Mouse (Mus musculus) hindbrain, embryonic 10.5 days (tissue): ENCODE measurements around the gene Caln1. TPM values are rescaled to one million over a fixed set of nuclear protein-coding genes. Genes with fewer than 3 reads are reported as not detected.

Source experiments
- DNase-seq: peaks from one replicate; pipeline ENCODE4 v3.0.0-alpha.2; 2017; ENCODE audit warnings: low spot score
- H3K27ac ChIP-seq: fragments of 300-500 bp; sonication (generic); 2 replicates; pipeline ENCODE4 v1.5.1; 2016; ENCODE audit warnings: mild to moderate bottlenecking, moderate library complexity
- H3K27me3 ChIP-seq: fragments of 300-500 bp; sonication (generic); 2 replicates; pipeline ENCODE4 v1.6.1; 2016; ENCODE audit warnings: mild to moderate bottlenecking; ENCODE audit not compliant: poor library complexity, insufficient read depth, severe bottlenecking
- H3K36me3 ChIP-seq: fragments of 300-500 bp; sonication (generic); 2 replicates; pipeline ENCODE4 v1.6.1; 2016; ENCODE audit warnings: mild to moderate bottlenecking, moderate library complexity
- H3K4me1 ChIP-seq: fragments of 300-500 bp; sonication (generic); replicated peaks from 2 replicates; pipeline ENCODE4 v1.6.1; 2016; ENCODE audit warnings: mild to moderate bottlenecking
- H3K4me3 ChIP-seq: fragments of 300-500 bp; sonication (generic); 2 replicates; pipeline ENCODE4 v1.5.1; 2016; ENCODE audit warnings: mild to moderate bottlenecking, moderate library complexity
- H3K9me3 ChIP-seq: fragments of 300-500 bp; sonication (generic); 2 replicates; pipeline ENCODE4 v1.6.1; 2016; ENCODE audit warnings: mild to moderate bottlenecking, moderate library complexity
- WGBS: fragments of 180-500 bp; shearing (Covaris S2); methylation state at CpG from one replicate; pipeline ENCODE4 v1.1.7; 2016; 5-methylcytosine and 5-hydroxymethylcytosine counted together
- polyA plus RNA-seq: library from polyadenylated mRNA; unstranded; fragments of >200 nt; fragmentation: Nextera tagmentation; extraction: Ambion mirVana; gene quantifications from 2 replicates; pipeline ENCODE4 v1.2.1, GENCODE M21; 2016

The Caln1 gene
- polyA plus RNA-seq, 1 experiment from 2014 or later, result 0.93 TPM

DNA sequence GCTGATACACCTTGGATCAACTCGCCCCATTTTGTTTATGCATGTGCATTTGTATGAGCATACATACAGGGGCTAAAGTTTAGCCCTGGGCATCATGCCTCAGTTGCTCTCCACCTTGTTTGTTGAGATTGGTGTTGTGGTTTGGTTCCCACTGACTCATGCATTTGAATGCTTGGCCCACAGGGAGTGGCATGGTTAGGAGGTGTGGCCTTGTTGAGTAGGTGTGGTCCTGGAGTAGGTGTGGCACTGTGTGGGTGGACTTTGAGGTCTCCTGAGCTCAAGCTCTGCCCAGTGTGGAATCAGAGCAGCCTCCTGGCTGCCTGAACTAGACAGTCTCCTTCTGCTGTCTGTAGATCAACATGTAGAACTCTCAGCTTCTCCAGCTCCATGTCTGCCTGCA lies 343.0 kb downstream of the Caln1 start:
- Histone ChIP-seq H3K27me3 (no peaks in the 10 kb centered on the region), H3K4me3 (no peak overlapping the region), H3K4me1 (no peaks in the 10 kb centered on the region), H3K36me3 (no peaks in the 10 kb centered on the region), H3K9me3 (no peaks in the 10 kb centered on the region), H3K27ac (no peak overlapping the region)
- no peak for DNase-seq
- WGBS, result 96% methylated on average over 1 of the region's 1 CpGs

- no peaks in the 10 kb centered on the region for H3K9me3 ChIP-seq
- H3K27me3 ChIP-seq, result no peaks in the 10 kb centered on the region
- DNase-seq, result no peak
- WGBS, result 86% methylated on average over 4 of the region's 4 CpGs
- no peaks in the 10 kb centered on the region for H3K4me1 ChIP-seq
- H3K4me3 ChIP-seq, result no peak overlapping the region
- no peaks in the 10 kb centered on the region for H3K36me3 ChIP-seq
- no peak overlapping the region for H3K27ac ChIP-seq
Measured at GRCm38 (mm10) chr5:130715181-130715580, 345.9 kb downstream of the Caln1 start.

- H3K4me1 ChIP-seq, result no peaks in the 10 kb centered on the region
- no peaks in the 10 kb centered on the region for H3K27me3 ChIP-seq
- WGBS, result 67% methylated on average over 9 of the region's 9 CpGs
- H3K36me3 ChIP-seq, result no peaks in the 10 kb centered on the region
- peak; percentile 26 for DNase-seq
- H3K4me3 ChIP-seq, result no peak overlapping the region
- H3K27ac ChIP-seq, result no peak overlapping the region
- H3K9me3 ChIP-seq, result no peaks in the 10 kb centered on the region
Measured at GRCm38 (mm10) chr5:130718385-130718784, 349.1 kb downstream of the Caln1 start.

DNA sequence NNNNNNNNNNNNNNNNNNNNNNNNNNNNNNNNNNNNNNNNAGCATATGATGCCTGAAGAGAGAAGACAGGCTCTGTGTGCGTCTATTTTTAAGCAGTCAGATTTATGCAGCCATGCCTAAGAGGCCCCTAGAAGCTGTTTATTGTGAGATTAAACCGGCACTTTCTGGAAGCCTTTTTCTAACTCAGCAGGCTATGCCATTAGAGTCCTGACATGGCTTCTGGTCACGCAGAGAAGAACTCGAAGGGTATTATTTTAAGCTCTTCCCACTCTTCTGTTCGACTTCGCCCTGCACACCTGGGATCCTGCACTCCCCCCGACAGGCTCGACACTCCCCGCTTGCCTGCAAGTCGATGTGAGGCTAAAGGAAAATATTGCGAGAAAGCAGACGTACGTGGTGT lies 372.9 kb downstream of the Caln1 start:
- no peak overlapping the region for H3K27ac ChIP-seq
- no peaks in the 10 kb centered on the region for H3K27me3 ChIP-seq
- H3K4me1 ChIP-seq, result no peaks in the 10 kb centered on the region
- H3K4me3 ChIP-seq, result no peak overlapping the region
- no peak for DNase-seq
- no peaks in the 10 kb centered on the region for H3K36me3 ChIP-seq
- H3K9me3 ChIP-seq, result no peaks in the 10 kb centered on the region
- 84% methylated on average over 13 of the region's 13 CpGs for WGBS

- 93% methylated on average over 3 of the region's 3 CpGs for WGBS
- Histone ChIP-seq H3K27ac (no peak overlapping the region), H3K4me3 (no peak overlapping the region), H3K9me3 (0 out of 2 replicates have a peak, but pooled peaks cover 2% of the 10 kb centered on the region), H3K4me1 (no peaks in the 10 kb centered on the region), H3K27me3 (no peaks in the 10 kb centered on the region), H3K36me3 (no peaks in the 10 kb centered on the region)
- DNase-seq, result no peak
Measured at GRCm38 (mm10) chr5:130757517-130757916, 388.3 kb downstream of the Caln1 start.

GRCm38 (mm10) chr5:130765784-130766183 lies 396.5 kb downstream of the Caln1 start:
- Histone ChIP-seq H3K4me3 (no peak overlapping the region), H3K27ac (no peak overlapping the region), H3K9me3 (0 out of 2 replicates have a peak, but pooled peaks cover 3% of the 10 kb centered on the region), H3K4me1 (no peaks in the 10 kb centered on the region), H3K27me3 (no peaks in the 10 kb centered on the region), H3K36me3 (no peaks in the 10 kb centered on the region)
- DNase-seq, result no peak
- 93% methylated on average over 6 of the region's 6 CpGs for WGBS

DNA sequence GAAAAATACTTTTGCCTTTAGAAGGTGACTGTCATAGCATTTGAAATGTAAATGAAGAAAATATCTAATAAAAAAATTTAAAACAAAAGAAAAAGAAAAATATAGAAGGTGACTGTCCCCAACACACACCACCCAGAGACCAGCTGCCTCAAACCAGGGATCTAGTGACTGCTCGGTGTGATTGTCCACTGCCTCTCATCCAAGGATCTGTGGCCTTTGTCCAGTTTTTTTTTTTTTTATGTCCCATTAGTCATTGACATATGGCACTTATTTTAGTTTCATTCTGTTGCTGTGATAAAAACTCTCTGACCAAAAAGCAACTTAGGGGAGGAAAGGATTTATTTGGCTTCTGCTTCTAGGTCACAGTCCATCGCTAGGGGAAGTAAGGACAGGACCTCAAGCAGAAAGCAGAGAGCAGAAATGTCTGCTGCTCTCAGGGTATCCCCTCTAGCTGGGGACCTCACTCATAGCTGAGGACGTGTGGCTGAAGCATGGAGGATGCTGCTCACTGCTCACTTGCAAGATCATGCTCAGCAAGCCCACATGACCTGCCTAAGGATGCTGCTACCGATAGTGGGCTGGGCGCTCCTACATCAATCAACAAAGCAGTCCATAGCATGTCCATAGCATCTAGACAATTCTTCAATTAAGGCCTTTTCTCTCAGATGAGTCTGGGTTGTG lies 401.9 kb downstream of the Caln1 start:
- DNase-seq, result no peak
- no peaks in the 10 kb centered on the region for H3K27me3 ChIP-seq
- H3K4me1 ChIP-seq, result no peaks in the 10 kb centered on the region
- 0 out of 2 replicates have a peak, but pooled peaks cover 3% of the 10 kb centered on the region for H3K9me3 ChIP-seq
- no peak overlapping the region for H3K4me3 ChIP-seq
- H3K27ac ChIP-seq, result no peak overlapping the region
- 84% methylated on average over 5 of the region's 5 CpGs for WGBS
- H3K36me3 ChIP-seq, result no peaks in the 10 kb centered on the region

DNA sequence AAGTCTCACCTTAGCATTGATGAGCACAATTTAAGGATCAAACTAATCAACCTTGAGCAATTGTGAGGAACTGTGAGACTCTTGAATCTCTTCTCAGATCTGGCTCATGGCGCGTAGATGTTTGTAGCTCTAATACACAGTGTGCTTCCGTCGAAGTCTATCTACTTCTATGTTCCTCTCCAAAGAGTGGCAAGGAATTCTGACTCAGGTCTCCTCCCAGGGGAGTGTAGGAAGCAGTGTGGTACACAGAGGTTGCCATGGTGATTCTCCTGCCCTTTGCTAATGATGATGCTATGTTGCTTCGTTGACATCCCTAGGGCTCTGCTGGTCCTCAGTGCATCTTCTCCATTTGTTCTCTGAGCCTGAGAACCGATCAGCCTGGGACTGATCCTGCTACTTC lies 403.2 kb downstream of the Caln1 start:
- 0 out of 2 replicates have a peak, but pooled peaks cover 3% of the 10 kb centered on the region for H3K9me3 ChIP-seq
- H3K27ac ChIP-seq, result no peak overlapping the region
- DNase-seq, result no peak
- no peak overlapping the region for H3K4me3 ChIP-seq
- H3K4me1 ChIP-seq, result no peaks in the 10 kb centered on the region
- WGBS, result 88% methylated on average over 6 of the region's 6 CpGs
- H3K36me3 ChIP-seq, result no peaks in the 10 kb centered on the region
- H3K27me3 ChIP-seq, result no peaks in the 10 kb centered on the region

GRCm38 (mm10) chr5:130774946-130775345 lies 405.7 kb downstream of the Caln1 start:
- no peak overlapping the region for H3K27ac ChIP-seq
- no peaks in the 10 kb centered on the region for H3K4me1 ChIP-seq
- no peak for DNase-seq
- no peaks in the 10 kb centered on the region for H3K9me3 ChIP-seq
- 94% methylated on average over 3 of the region's 3 CpGs for WGBS
- H3K36me3 ChIP-seq, result no peaks in the 10 kb centered on the region
- no peak overlapping the region for H3K4me3 ChIP-seq
- no peaks in the 10 kb centered on the region for H3K27me3 ChIP-seq

DNA sequence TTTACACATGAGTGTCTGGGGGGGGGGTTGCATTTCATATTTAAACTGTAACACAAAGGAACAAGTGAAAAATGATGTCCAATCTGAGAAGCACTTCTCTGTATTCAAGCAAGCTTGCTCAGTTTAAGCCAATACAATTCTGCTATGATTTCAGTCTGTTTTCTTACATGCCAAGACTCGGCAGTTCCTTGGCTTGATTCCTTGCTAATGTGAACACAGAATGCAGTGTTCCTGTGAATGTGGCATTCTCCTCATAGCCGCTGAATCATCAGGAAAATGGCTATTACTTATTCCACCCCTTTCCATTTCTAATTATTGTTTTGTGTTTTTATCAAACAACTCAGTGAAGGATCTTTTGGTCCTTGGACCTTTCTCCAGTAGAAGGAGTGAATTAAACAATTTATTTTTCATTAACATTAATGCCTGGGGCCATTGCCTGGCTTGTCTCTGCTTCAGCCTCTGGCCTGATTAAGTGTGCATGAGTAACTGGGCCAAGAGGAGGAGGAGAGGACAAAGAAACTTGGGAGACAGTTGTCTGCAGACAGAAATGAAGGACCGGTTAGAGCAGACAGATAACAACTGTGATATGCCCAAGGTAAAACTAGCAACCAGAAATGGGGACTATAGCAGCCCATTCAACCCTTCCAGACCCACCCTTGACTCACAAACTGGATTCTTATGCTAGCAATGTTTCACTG lies 423.6 kb downstream of the Caln1 start:
- DNase-seq, result no peak
- 94% methylated on average over 3 of the region's 3 CpGs for WGBS
- Histone ChIP-seq H3K27ac (no peak overlapping the region), H3K36me3 (no peaks in the 10 kb centered on the region), H3K9me3 (0 out of 2 replicates have a peak, but pooled peaks cover 2% of the 10 kb centered on the region), H3K27me3 (no peaks in the 10 kb centered on the region), H3K4me1 (no peaks in the 10 kb centered on the region), H3K4me3 (no peak overlapping the region)

DNA sequence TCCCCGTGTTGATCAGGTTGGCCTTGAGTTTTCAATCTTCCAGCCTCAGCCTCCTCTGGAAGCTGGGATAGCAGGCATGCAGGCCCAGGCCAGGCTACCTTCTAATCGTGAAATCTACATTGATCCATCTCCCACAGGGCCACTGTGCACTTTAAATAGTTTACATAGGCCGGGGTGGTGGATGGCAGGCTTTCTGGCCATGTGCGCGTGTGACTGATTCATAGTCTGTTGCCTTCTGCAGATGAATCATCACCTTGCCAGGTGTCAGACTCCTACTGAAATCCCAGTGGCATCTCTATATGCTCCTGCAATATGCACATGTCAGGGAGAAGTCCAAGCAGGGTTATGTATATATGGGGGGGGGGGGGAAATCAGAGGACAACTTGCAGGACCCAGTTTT lies 428.5 kb downstream of the Caln1 start:
- Histone ChIP-seq H3K36me3 (no peaks in the 10 kb centered on the region), H3K4me1 (no peaks in the 10 kb centered on the region), H3K9me3 (0 out of 2 replicates have a peak, but pooled peaks cover 6% of the 10 kb centered on the region), H3K27me3 (no peaks in the 10 kb centered on the region), H3K4me3 (no peak overlapping the region), H3K27ac (no peak overlapping the region)
- no peak for DNase-seq
- WGBS, result 84% methylated on average over 5 of the region's 5 CpGs

DNA sequence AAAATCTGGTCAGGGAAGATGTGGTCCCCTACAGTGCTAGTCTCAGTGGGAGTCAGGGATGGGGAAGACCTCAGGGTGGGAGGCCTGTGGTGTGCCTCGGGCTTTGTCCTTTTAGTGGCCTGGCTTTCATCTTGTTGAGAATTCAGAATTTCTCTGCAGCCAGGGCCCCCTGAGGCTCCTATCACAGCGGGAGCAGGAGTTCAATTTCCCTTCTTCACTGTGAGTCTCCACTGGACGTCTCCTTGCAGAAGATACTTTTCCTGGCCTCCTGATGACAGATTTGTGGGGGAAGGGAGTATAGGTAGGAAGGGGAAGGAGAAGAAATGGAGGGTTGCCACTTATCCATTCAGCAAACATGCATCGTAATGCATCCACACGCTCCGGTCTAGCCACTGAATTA lies 441.1 kb downstream of the Caln1 start:
- 17% methylated on average over 6 of the region's 6 CpGs for WGBS
- no peak for DNase-seq
- no peaks in the 10 kb centered on the region for H3K36me3 ChIP-seq
- H3K27me3 ChIP-seq, result no peaks in the 10 kb centered on the region
- H3K4me3 ChIP-seq, result no peak overlapping the region
- no peaks in the 10 kb centered on the region for H3K4me1 ChIP-seq
- no peaks in the 10 kb centered on the region for H3K9me3 ChIP-seq
- no peak overlapping the region for H3K27ac ChIP-seq

DNA sequence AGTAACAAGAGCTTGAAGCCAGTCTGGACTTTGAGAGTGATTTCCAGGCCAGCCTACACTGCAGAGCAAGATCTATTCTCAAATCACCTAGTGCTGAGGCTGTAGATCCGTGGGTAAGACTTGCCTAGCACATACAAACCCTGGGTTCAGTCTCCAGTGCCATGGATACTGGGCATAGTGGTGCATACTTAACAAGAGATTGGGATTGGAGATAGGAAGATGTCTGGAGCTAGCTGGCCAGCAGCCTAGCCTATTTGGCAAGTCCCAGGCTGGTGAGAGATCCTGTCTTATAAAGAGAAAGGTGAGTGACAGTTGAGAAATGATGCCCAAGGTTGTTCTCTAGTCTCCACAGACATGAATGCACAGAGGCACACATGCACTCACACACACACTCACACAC lies 441.6 kb downstream of the Caln1 start:
- H3K27me3 ChIP-seq, result no peaks in the 10 kb centered on the region
- WGBS, result 21% methylated on average over 1 of the region's 1 CpGs
- no peaks in the 10 kb centered on the region for H3K4me1 ChIP-seq
- H3K4me3 ChIP-seq, result no peak overlapping the region
- no peak for DNase-seq
- H3K9me3 ChIP-seq, result no peaks in the 10 kb centered on the region
- no peak overlapping the region for H3K27ac ChIP-seq
- no peaks in the 10 kb centered on the region for H3K36me3 ChIP-seq
